Comparison of ENCODE assay signal across 8 mouse cellular contexts in the genomic region with DNA sequence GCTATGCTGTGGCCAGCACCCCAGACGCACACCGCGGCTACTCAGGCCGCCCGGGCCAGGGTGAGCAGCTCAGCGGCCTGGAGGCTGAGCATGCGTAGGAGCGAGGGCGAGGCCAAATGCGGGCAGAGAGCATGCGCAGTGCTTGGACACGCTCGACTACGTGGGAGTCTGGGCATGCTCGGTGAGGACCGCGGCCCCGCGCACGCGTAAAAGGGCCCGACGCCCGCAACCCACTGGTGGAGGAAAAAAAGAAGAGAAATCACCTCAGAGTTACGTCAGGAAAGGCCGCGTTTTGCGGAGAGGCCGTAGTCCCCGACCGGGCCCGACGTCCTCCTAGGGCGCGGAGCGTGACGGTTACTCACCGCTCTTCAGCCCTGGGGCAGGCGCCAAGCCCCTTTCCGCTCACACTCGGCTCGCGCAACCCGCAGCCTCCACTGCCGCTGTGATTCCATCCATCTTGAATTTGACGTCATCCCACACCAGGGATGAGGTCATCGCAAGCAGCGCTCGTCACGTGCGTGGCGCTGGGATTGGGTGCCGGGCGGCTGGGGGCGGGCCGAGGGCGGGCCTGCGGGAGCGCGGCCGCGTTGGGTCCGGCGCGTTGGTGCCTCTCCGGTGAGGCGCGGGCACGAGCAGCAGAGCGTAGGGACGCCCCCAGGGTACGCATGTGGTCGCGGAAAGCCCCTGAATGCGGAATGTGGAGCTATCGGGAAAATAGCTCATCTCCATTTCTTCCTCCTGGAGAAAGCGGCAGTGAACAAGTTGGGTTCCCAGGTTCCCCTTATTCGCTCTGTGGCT. TPM values are rescaled to one million over a fixed set of nuclear protein-coding genes. Genes with fewer than 3 reads are reported as not detected.
A peak's percentile ranks its signal among the peaks of the same experiment; 100 is the strongest.
DNase-seq lines count a peak whose midpoint lies in the region; ATAC-seq and TF ChIP-seq lines count a peak whose summit lies in the region.

A gene (minus strand): TSS at position 448 of the 798 bp plus-strand sequence.
A gene (minus strand): TSS at position 472 of the 798 bp plus-strand sequence.

- 1% methylated on average over 76 of the region's 78 CpGs for WGBS in hindbrain, postnatal 0 days

- no peaks in the 10 kb centered on the region for H3K9me3 ChIP-seq in hindbrain, postnatal 0 days (ENCODE audit: low read length)

- TF ChIP-seq CTCF in gastrocnemius, adult 2 months (IDR thresholded peaks at IDR 0.05), result no peak
- TF ChIP-seq CTCF in hindbrain, postnatal 0 days (IDR thresholded peaks at IDR 0.05; ENCODE audit: low read depth), result no peak; the same call in 1 of the 2 replicates
- no peak for TF ChIP-seq CTCF in left cerebral cortex, adult 2 months (IDR thresholded peaks at IDR 0.05)

- H3K36me3 ChIP-seq in hindbrain, postnatal 0 days (ENCODE audit: insufficient read depth, low read length), result no peaks in the 10 kb centered on the region

- H3K4me3 ChIP-seq in gastrocnemius, adult 2 months, result peak within 1 kb of the TSS; percentile 90
- H3K4me3 ChIP-seq in hindbrain, postnatal 0 days (ENCODE audit: low read length), result peak within 1 kb of the TSS; percentile 84
- H3K4me3 ChIP-seq in left cerebral cortex, adult 2 months, result peak within 1 kb of the TSS; percentile 80

- DNase-seq in WW6 (ENCODE audit: low read depth, low spot score), result peak; percentile 88
- DNase-seq in cerebellum, postnatal 4 days (ENCODE audit: low spot score in 2 of 2), result peak; percentile 94 to 96
- peak; percentile 99 for DNase-seq in gastrocnemius, adult 2 months
- peak; percentile 99 for DNase-seq in hindbrain, postnatal 0 days (ENCODE audit: low spot score)
- peak; percentile 97 to 98 for DNase-seq in left cerebral cortex, adult 2 months (ENCODE audit: extremely low spot score in 1 of 2, low spot score in 2 of 2)
- peak; percentile 97 for DNase-seq in right cerebral cortex, adult 2 months (ENCODE audit: low spot score in 2 of 2)
- DNase-seq in urinary bladder, postnatal 14 days (ENCODE audit: low spot score), result peak; percentile 97

- no peaks in the 10 kb centered on the region for H3K27me3 ChIP-seq in hindbrain, postnatal 0 days (ENCODE audit: insufficient read depth, low read length)

- ATAC-seq in hindbrain, postnatal 0 days, result peak; percentile 99
- ATAC-seq in megakaryocyte, adult 5-6 weeks (ENCODE audit: poor library complexity, severe bottlenecking), result peak; percentile 81

- intact Hi-C loops in gastrocnemius, adult 2 months (cut with DNase I), result loop anchor here (1.0 to 10.0 kb wide), 4 partner anchors 34 to 158 kb away; a partner anchor contains a TSS
- intact Hi-C loops in left cerebral cortex, adult 2 months (cut with DNase I), result loop anchor here (1.0 to 2.0 kb wide), 4 partner anchors 34 to 118 kb away; a partner anchor contains a TSS

- peak within 1 kb of the TSS; percentile 94 for H3K4me2 ChIP-seq in hindbrain, postnatal 0 days (ENCODE audit: low read depth, low read length)

- peaks cover 10% of the 10 kb centered on the region for H3K4me1 ChIP-seq in hindbrain, postnatal 0 days (ENCODE audit: insufficient read depth, low read length)

- H3K27ac ChIP-seq in gastrocnemius, adult 2 months, result peak within 1 kb of the TSS; percentile 99
- H3K27ac ChIP-seq in hindbrain, postnatal 0 days, result peak within 1 kb of the TSS; percentile 95
- peak within 1 kb of the TSS; percentile 99 for H3K27ac ChIP-seq in left cerebral cortex, adult 2 months

- peak within 1 kb of the TSS; percentile 77 for H3K9ac ChIP-seq in hindbrain, postnatal 0 days (replicated peaks; ENCODE audit: low read length)

RNA-seq across cellular contexts. Expression of the first gene that starts in this region (rescaled TPM):
- 100 to 1,000 TPM; 203 to 277 TPM for total RNA-seq in gastrocnemius, adult 2 months (2021)
- total RNA-seq in hindbrain, postnatal 0 days (2014; rRNA removed), result 20.7 and 47.7 TPM in 2 replicates
- 13.5 and 16.8 TPM in 2 replicates for polyA plus RNA-seq in hindbrain, postnatal 0 days (2015; fragmentation: Nextera tagmentation; extraction: Ambion mirVana)
- 10 to 100 TPM; 14.4 to 18.5 TPM for total RNA-seq in left cerebral cortex, adult 2 months (2021)
- 9.1 and 17.9 TPM in 2 replicates for total RNA-seq in megakaryocyte, adult 5-6 weeks (2015)
- 12.2 and 15.9 TPM in 2 replicates for total RNA-seq in megakaryocyte, adult 5-6 weeks (2017)

RNA-seq across cellular contexts. Expression of the second gene that starts in this region (rescaled TPM):
- total RNA-seq in gastrocnemius, adult 2 months (2021), result 1 to 10 TPM; 7.4 to 9.1 TPM
- total RNA-seq in hindbrain, postnatal 0 days (2014; rRNA removed), result 28.7 and 42.6 TPM in 2 replicates
- 8.7 TPM in 2 replicates for polyA plus RNA-seq in hindbrain, postnatal 0 days (2015; fragmentation: Nextera tagmentation; extraction: Ambion mirVana)
- total RNA-seq in left cerebral cortex, adult 2 months (2021), result 10 to 100 TPM; 30.8 to 31.5 TPM
- 5.3 and 12.1 TPM in 2 replicates for total RNA-seq in megakaryocyte, adult 5-6 weeks (2015)
- 10.6 TPM in 2 replicates for total RNA-seq in megakaryocyte, adult 5-6 weeks (2017)

Comparison
In these comparisons a context has a peak if more than half of its experiments do, and no peak if none do; other contexts are left out.
1. Peak in every context shown above with its lines: DNase-seq, ATAC-seq, H3K4me3 ChIP-seq and H3K27ac ChIP-seq.